Mouse (Mus musculus): ENCODE measurements around the gene Atp8b4. TPM values are rescaled to one million over a fixed set of nuclear protein-coding genes. Genes with fewer than 3 reads are reported as not detected.

Atp8b4 gene
- polyA plus RNA-seq, 1 experiment from 2014 or later = 0.12 TPM

DNA sequence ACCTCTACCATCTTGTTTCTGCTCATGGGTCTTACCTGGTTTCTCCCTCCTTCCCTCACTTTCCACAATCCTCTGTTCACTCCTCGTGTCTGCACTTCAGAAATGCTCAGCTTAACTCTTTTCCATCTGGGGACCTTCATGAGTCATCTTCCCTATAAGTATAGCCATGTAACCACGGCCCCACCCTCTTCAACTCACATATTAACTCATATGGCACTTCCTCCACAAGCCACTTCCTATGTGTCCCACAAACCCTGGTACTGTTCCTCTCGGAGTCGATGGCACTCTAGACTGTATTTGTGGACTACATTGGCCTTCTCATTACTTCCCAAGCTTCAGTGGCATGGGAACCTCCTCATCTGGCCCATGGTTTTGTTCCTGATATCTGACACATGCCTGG is 9.0 kb downstream of the Atp8b4 start:
- Histone ChIP-seq H3K9me3 (ENCODE audit: control insufficient read depth) (no peaks in the 10 kb centered on the region), H3K36me3 (ENCODE audit: control insufficient read depth, insufficient read depth) (no peaks in the 10 kb centered on the region), H3K9ac (ENCODE audit: low read depth, low read length) (no peak overlapping the region), H3K4me3 (ENCODE audit: low read depth, low read length) (no peak overlapping the region), H3K4me1 (replicated peaks; ENCODE audit: control insufficient read depth, insufficient read depth, low read length) (no peaks in the 10 kb centered on the region), H3K4me2 (replicated peaks; ENCODE audit: low read depth) (no peak overlapping the region), H3K27ac (ENCODE audit: low read depth, low read length) (no peak overlapping the region), H3K27me3 (replicated peaks; ENCODE audit: control insufficient read depth, insufficient read depth, low read length) (no peaks in the 10 kb centered on the region)
- WGBS = 82% methylated on average over 4 of the region's 4 CpGs
- ATAC-seq = no peak
- TF ChIP-seq CTCF (IDR thresholded peaks at IDR 0.05; ENCODE audit: low read depth) = no peak

DNA sequence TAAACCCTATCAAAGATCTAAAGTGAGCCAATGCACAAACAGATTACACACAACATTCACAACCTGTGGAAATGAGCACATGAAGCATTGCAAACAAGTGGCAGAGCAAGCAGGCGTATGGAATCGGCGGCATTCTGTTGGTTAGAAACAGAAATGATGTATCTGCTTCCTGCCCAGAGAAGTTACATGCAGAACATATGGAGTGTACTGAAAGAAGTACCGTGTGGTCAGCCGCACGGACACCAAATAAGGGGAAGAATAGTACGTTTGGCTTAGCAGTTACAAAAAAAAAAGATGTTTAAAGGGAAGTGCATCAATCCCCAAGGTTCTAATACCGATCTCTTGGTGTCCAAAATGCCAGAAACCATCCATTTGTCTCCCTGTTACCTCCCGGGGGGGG is 9.9 kb downstream of the Atp8b4 start:
- no peak for ATAC-seq
- no peaks in the 10 kb centered on the region for H3K36me3 ChIP-seq (ENCODE audit: control insufficient read depth, insufficient read depth)
- no peak overlapping the region for H3K4me2 ChIP-seq (replicated peaks; ENCODE audit: low read depth)
- H3K4me1 ChIP-seq (replicated peaks; ENCODE audit: control insufficient read depth, insufficient read depth, low read length) = no peaks in the 10 kb centered on the region
- H3K27ac ChIP-seq (ENCODE audit: low read depth, low read length) = no peak overlapping the region
- no peak for TF ChIP-seq CTCF (IDR thresholded peaks at IDR 0.05; ENCODE audit: low read depth)
- no peak overlapping the region for H3K9ac ChIP-seq (ENCODE audit: low read depth, low read length)
- H3K4me3 ChIP-seq (ENCODE audit: low read depth, low read length) = no peak overlapping the region
- no peaks in the 10 kb centered on the region for H3K9me3 ChIP-seq (ENCODE audit: control insufficient read depth)
- 79% methylated on average over 9 of the region's 9 CpGs for WGBS
- H3K27me3 ChIP-seq (replicated peaks; ENCODE audit: control insufficient read depth, insufficient read depth, low read length) = no peaks in the 10 kb centered on the region

- H3K4me3 ChIP-seq (ENCODE audit: low read depth, low read length) = no peak overlapping the region
- TF ChIP-seq CTCF (IDR thresholded peaks at IDR 0.05; ENCODE audit: low read depth) = no peak
- no peaks in the 10 kb centered on the region for H3K36me3 ChIP-seq (ENCODE audit: control insufficient read depth, insufficient read depth)
- no peaks in the 10 kb centered on the region for H3K27me3 ChIP-seq (replicated peaks; ENCODE audit: control insufficient read depth, insufficient read depth, low read length)
- WGBS = 66% methylated on average over 11 of the region's 11 CpGs
- no peak overlapping the region for H3K4me2 ChIP-seq (replicated peaks; ENCODE audit: low read depth)
- no peaks in the 10 kb centered on the region for H3K4me1 ChIP-seq (replicated peaks; ENCODE audit: control insufficient read depth, insufficient read depth, low read length)
- no peak overlapping the region for H3K27ac ChIP-seq (ENCODE audit: low read depth, low read length)
- H3K9ac ChIP-seq (ENCODE audit: low read depth, low read length) = no peak overlapping the region
- ATAC-seq = no peak
- no peaks in the 10 kb centered on the region for H3K9me3 ChIP-seq (ENCODE audit: control insufficient read depth)
Observed at GRCm38 (mm10) chr2:126485262-126486017, 15.0 kb downstream of the Atp8b4 start.

DNA sequence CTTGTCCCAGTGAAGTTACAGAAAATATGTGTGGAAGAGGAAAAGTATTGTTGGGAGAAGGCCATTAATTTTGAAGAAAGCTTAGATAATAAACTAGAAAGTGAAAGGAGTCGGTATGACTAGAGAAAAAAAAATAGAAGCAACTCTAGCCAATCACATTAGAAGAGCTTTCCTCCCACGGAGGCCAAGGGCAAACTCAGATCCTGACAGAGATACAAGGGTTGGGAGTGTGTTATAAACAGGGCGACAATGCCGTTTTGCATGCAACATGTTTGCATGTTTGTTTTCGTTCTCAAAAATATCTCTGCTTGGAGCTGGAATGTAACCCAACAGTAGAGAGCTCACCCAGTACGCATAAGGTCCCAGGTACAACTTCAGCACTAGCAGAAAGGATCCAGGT is 17.1 kb downstream of the Atp8b4 start:
- Histone ChIP-seq H3K4me2 (replicated peaks; ENCODE audit: low read depth) (no peak overlapping the region), H3K4me1 (replicated peaks; ENCODE audit: control insufficient read depth, insufficient read depth, low read length) (no peaks in the 10 kb centered on the region), H3K4me3 (ENCODE audit: low read depth, low read length) (no peak overlapping the region), H3K27ac (ENCODE audit: low read depth, low read length) (no peak overlapping the region), H3K36me3 (ENCODE audit: control insufficient read depth, insufficient read depth) (no peaks in the 10 kb centered on the region), H3K9ac (ENCODE audit: low read depth, low read length) (no peak overlapping the region), H3K9me3 (ENCODE audit: control insufficient read depth) (no peaks in the 10 kb centered on the region), H3K27me3 (replicated peaks; ENCODE audit: control insufficient read depth, insufficient read depth, low read length) (no peaks in the 10 kb centered on the region)
- TF ChIP-seq CTCF (IDR thresholded peaks at IDR 0.05; ENCODE audit: low read depth) = no peak
- 63% methylated on average over 6 of the region's 6 CpGs for WGBS
- ATAC-seq = no peak

- Histone ChIP-seq H3K9me3 (ENCODE audit: control insufficient read depth) (no peaks in the 10 kb centered on the region), H3K4me3 (ENCODE audit: low read depth, low read length) (no peak overlapping the region), H3K4me1 (replicated peaks; ENCODE audit: control insufficient read depth, insufficient read depth, low read length) (no peaks in the 10 kb centered on the region), H3K27ac (ENCODE audit: low read depth, low read length) (no peak overlapping the region), H3K36me3 (ENCODE audit: control insufficient read depth, insufficient read depth) (no peaks in the 10 kb centered on the region), H3K27me3 (replicated peaks; ENCODE audit: control insufficient read depth, insufficient read depth, low read length) (no peaks in the 10 kb centered on the region), H3K9ac (ENCODE audit: low read depth, low read length) (no peak overlapping the region), H3K4me2 (replicated peaks; ENCODE audit: low read depth) (no peak overlapping the region)
- 75% methylated on average over 7 of the region's 7 CpGs for WGBS
- no peak for ATAC-seq
- no peak for TF ChIP-seq CTCF (IDR thresholded peaks at IDR 0.05; ENCODE audit: low read depth)
Observed at GRCm38 (mm10) chr2:126477556-126477955, 22.9 kb downstream of the Atp8b4 start.

- no peaks in the 10 kb centered on the region for H3K9me3 ChIP-seq (ENCODE audit: control insufficient read depth)
- no peak for TF ChIP-seq CTCF (IDR thresholded peaks at IDR 0.05; ENCODE audit: low read depth)
Observed at GRCm38 (mm10) chr2:126475681-126476410, 24.6 kb downstream of the Atp8b4 start.

More at GRCm38 (mm10) chr2:126475681-126476410, 24.6 kb downstream of the Atp8b4 start:
- no peak overlapping the region for H3K9ac ChIP-seq (ENCODE audit: low read depth, low read length)
- WGBS = 80% methylated on average over 11 of the region's 11 CpGs
- H3K4me3 ChIP-seq (ENCODE audit: low read depth, low read length) = no peak overlapping the region
- no peak overlapping the region for H3K27ac ChIP-seq (ENCODE audit: low read depth, low read length)
- no peaks in the 10 kb centered on the region for H3K36me3 ChIP-seq (ENCODE audit: control insufficient read depth, insufficient read depth)
- no peaks in the 10 kb centered on the region for H3K27me3 ChIP-seq (replicated peaks; ENCODE audit: control insufficient read depth, insufficient read depth, low read length)
- H3K4me2 ChIP-seq (replicated peaks; ENCODE audit: low read depth) = no peak overlapping the region
- H3K4me1 ChIP-seq (replicated peaks; ENCODE audit: control insufficient read depth, insufficient read depth, low read length) = no peaks in the 10 kb centered on the region
- no peak for ATAC-seq

All from intestine, postnatal 0 days (tissue).